Mouse (Mus musculus) R1 (cell line): ENCODE measurements around the gene Vsnl1.

ENCODE experiments used
- DNase-seq: peaks from one replicate; pipeline ENCODE4 v3.0.0-alpha.2; 2018; ENCODE audit warnings: low read depth, low spot score

Gene Vsnl1

DNA sequence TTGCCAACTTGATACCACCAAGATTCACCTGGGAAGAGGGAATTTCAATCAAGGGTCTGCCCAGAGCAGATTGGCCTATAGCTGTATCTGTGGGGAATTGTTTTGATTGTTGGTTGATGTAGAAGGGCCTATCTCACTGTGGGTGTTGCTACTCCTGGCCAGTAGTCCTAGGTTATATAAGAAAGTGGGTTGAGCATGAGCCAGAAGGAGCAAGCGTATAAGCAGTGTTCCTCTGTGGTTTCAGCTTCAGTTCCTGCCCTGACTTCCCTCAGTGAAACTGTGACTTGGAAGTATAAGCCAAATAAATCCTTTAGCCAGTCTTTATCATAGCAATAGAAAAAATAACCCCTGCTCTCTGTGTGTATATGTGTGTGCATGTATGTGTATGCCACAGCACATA lies 51.7 kb downstream of the Vsnl1 start:
- no peak for DNase-seq

DNA sequence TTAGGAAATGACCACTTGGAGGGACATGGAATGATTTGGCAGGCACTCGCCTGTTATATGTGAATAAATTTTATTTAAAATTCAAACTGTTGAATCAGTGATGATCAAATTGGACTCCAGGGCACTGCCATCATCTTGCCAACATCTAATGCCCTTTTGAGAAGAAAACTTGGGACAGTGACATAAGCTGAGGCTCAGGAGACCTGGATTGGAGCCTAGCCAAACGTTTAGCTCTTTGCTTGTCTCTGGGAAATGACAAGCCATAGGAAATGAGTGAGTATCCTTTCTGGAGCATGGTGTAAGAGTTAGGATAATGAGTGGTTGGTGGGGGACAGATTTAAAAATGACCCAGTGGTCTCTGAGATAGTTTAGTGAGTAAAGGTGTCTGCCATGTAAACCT lies 57.0 kb downstream of the Vsnl1 start:
- DNase-seq: no peak

DNA sequence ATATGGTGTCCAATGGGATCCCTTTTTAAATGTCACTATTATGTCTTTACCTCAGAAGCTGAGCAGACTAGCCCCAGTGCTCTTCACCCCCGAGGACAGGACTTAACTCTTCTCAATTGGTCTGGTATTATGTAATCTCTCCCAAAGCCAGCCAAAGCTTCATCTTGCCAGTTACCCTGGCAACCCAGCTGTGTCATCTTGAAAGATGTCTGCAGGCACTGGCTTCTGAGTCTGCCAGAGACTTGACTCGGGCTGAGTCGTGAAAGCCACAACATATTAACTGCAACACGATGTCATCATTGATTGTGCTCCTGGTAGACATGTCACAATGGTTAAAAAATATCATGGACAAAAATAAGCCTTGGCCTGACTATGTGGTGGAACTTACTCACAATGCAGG lies 66.4 kb downstream of the Vsnl1 start:
- no peak for DNase-seq

DNA sequence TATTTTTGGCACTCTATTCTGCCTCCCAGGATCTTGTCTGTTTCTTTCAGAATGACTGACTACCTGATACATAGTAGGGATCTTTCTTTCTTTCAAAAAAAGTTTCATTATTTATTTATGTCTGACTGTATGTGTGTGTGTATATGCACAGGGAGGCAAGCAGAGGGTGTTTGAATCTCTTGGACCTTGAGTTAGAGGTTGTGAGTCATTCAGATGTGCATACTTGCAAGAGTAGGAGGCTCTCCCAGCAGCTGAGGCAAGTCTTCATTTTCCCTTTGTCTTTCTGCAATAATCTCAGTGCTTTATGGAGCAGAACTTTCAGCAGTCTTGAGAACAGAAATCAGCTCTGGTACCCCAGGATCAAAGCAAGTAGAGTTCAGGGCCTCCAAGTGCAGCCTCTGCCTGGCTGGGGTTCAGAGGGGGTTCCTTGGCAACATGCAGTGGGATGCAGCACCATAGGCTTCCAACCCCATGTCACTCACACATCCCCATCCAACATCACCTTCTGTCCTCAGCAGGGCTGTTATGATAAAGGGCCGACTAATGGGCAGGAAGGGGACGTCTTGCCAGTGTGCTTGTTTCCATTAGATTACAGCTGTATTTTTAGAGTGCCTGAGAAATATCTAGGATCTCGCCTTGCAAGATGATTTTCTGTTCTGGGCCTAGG lies 69.2 kb downstream of the Vsnl1 start:
- no peak for DNase-seq

DNA sequence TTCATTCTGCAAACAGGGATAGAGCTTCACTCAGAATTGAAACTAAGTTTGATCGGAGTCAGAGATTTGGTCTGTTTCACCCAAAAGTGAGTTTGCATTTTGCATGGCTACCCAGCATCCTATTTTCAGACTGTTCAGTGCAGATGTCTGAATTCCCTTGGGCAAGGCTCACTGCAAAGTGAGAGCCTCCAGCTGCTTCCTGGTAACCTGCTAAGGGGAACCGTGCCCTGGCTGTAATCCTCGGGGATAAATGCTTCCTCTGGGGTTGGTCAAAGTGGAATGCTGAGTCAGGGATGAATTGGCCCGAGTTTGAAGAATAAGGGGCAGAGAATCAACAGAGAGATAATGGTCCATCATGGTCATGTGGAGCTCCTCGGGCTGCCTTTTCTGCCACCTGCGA lies 71.5 kb downstream of the Vsnl1 start:
- no peak for DNase-seq

DNA sequence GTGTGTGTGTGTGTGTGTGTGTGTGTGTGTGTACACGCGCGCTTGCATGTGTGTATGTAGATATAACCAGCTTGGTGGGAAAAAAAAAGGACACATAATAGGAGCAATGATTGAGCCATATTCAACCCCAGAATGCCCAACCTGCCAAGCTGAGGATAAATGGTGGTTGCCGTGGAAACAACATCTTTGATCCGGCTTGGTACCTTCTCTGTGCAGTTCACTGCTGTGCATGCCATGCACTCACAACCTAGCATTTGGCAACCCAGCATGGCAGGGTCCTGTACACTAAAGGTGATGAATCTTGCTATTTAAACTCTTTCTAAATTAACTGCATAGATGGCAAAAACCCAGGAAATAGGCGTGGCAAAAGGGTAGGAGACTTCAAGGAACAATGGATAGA lies 74.0 kb downstream of the Vsnl1 start:
- no peak for DNase-seq

DNA sequence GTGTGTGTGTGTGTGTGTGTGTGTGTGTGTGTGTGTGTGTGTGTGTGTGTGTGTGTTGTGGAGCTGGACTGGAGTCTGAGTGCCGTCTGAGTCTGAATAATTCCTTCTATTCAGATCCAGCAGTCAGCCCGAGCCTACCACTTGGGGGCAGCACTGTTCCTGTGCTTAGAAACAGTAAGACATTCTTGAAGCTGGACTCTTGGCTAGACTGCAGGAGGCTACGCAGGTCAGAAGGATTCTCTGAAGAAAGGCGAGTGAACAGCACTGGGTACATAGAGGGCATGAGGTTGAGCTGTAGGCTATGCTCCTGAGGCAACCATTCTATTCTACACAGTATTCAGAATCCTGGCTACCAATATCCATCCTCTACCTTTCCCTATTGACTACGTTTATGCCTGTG lies 85.5 kb downstream of the Vsnl1 start:
- peak; percentile 78 for DNase-seq

DNA sequence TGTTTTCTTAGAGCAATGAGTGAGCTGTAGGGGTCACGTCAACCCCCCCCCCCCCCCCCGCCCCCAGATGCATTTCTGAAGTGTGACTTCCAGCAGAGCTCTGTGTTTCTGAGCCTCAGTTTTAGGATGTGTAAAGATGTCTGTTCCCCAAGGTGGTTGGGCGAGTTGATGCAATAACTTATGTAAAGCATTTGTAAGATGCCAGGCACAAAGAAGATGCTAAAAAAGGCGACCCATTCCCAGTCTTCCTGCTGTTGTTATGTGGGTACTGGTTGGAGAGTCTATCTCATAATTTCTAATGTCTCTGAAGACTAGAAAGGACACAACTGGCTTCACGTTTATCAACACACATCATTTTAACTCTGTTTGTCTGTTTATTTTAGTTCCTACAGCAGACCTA lies 86.5 kb downstream of the Vsnl1 start:
- DNase-seq: no peak

DNA sequence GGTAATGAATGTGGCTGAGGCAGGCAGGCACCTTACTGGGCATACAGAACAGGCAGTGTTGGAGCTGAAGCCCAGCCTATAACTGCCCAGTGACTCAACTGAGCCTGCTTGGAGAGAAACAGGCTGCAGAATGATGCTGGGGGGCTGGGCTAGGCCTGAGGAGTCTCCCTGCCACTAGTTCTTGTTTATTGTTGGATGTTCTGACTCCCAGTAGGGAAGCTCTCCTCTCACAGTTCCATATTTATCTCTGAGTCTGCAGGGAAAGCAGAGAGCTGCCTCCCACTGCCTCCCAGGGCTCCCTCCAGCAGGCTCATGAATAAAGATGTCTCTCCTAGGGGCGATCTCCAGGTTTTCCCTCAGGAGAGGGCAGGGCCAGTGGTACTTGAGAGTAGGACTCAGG lies 88.0 kb downstream of the Vsnl1 start:
- DNase-seq: no peak

DNA sequence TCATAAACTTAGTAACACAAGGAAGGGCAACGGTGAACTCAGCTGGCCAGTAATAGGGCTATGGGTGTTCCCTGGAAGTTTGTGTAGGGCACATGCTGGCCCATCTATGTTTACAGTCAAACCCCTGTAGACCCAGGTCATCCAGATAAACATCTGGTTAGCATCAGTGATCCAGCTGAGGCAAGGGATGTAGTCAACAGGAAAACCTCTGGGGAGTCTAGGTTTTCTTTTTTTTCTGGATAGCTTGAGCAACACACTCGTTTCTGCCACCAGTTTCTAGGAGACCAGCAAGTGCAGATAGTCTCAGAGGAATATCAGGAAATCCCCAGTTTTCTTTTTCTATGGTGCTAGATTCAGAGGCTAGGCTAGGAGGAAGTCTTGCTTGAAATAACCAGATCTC lies 90.5 kb downstream of the Vsnl1 start:
- DNase-seq: no peak

DNA sequence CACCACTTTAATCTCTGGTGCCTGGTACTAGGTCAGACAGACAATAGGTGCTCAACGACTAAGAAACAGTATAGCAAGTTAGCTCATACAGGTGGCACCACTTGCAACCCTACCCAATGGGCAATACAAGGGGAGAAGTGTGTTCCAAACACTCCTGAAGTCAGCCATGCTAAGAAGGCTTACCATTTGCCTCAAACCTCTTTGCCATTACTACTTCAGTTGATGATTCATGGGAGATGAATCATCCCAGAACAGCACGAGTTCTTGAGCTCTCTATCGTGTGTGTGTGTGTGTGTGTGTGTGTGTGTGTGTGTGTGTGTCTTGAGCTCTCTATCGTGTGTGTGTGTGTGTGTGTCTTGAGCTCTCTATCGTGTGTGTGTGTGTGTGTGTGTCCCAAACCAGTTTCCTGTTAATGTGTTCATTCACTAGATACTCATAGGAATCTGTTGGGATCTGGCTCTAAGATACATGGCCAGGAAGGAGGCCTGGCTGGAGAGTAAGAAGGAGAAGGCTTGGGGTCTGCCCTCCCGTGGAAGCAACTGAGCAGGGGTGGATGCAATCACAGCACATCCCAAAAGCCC lies 94.3 kb downstream of the Vsnl1 start:
- no peak for DNase-seq

DNA sequence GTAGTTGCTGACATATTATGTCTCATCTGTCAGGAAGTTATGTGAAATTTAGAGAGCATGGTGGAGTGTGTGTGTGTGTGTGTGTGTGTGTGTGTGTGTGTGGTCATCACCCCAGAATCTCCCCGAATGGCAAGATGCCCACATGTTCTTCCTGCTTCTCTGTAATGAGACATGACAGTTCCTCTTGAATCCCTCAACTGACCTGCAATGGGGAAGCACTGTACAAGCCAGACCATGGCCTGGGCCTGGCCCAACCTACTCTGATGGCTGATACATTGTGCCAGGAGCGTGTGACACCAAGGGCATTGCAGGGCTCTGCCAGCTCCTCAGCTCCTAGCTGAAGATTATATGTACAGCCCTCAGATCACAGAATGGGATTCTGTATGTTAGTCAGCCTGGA lies 98.2 kb downstream of the Vsnl1 start:
- no peak for DNase-seq

DNA sequence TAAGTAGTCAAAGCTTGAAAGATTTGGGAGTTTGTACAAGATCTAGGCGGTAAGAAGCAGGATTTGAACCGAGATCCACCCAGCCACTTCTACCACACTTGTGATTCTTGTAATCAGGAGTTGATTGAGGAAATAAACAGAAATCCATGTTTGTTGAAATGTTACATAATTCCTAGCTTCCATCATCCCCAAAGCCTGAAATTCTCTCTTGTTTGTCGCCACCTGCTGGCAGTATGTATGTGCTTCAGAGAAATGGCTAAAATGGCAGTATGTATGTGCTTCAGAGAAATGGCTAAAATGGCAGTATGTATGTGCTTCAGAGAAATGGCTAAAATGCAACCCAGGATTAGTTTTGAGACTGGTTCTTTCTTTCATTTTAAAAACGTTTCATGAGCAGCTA lies 99.6 kb downstream of the Vsnl1 start:
- DNase-seq: peak; percentile 63

DNA sequence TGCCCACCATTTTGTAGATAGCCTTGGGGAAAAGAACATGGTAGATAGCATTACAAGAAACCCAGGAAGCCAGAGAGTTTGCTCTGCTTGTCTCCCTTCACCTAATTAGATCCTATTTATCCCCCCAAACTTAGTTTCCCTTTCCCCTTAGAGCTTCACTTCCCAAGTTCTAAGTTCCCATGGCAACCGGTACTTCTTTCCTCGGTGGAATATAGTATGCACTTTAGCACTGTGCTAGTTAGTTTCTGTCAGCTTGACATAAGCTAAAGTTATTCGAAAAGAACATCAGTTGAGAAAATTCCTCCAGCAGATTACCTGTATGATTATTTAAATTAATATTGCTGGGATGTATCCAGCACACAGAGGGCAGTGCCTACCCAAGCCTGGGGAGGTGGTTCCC lies 109.9 kb downstream of the Vsnl1 start:
- no peak for DNase-seq

DNA sequence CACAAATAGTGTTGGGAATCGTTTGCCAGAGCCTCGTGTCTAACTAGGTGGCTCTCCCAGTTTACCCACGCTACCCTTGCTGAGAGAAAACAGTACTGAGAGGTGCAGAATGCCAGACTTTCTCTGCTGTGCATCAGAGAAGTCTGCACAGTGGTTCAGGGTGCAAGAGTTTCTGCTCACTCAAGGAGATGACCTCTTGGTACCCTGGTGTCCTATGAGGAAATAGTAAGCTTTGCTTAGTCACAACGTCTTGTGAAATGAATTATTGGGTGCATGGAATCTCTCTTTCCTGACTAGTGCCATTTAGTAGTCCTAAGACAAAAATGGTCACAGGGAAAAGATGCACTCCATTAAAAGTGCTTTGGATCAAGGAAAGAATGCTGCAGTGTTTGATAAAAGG lies 111.9 kb downstream of the Vsnl1 start:
- DNase-seq: no peak

DNA sequence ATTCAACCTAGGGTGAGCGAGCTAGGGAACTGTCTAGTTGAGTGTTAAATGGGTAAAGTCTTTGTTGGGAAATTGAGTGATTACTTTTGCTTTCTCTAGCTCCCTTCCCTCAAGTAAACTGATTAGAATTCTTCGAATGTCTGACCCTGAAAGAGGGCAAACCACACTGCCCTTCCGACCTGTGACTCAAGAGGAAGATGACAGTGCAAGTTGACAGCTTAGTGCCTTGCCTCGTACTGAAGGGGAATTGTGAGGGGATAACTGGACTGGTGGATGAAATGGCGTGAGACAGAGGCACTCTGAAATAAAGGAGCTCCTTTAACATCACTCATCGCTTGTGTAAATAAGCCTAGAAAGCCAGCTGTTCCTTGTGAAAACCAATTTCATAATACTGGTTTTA lies 118.7 kb downstream of the Vsnl1 start:
- DNase-seq: no peak

DNA sequence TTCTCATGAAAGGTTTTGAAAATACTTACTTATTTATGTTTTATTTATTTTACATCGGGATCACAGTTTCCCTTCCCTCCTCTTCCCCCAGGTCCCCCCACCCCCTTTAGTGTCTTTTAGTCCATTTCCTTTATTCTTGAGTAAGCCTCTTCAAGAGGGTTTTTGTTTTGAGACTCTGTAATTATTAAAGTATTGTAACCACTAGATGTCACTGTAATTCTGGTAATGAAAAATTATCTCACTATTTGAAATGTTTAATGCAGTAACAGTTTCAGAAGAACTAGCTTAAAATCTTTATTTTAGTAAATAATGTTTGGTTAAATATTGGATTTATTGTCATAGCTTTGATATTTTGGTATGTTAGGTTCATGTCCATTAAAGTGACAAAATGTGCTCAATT lies 122.6 kb downstream of the Vsnl1 start:
- no peak for DNase-seq

DNA sequence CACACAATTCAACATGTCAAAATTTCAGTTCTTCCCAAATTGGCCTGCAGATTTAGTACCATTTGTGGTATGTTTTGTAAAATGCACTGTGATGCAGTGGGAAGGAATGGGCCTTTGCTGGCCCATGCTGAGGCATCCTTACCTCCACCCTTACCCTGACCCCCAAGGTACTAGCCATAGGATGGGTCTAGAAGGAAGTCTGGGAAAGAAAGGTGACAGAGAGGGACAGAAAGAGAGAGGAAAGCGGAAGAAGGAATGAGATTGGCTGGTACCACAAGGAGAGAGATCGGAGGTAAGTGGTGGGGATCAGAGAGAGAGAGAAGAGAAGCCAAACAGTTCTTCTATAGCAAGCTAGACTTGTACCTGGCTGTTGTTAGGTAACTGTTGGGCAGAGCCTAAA lies 125.3 kb downstream of the Vsnl1 start:
- DNase-seq: no peak

DNA sequence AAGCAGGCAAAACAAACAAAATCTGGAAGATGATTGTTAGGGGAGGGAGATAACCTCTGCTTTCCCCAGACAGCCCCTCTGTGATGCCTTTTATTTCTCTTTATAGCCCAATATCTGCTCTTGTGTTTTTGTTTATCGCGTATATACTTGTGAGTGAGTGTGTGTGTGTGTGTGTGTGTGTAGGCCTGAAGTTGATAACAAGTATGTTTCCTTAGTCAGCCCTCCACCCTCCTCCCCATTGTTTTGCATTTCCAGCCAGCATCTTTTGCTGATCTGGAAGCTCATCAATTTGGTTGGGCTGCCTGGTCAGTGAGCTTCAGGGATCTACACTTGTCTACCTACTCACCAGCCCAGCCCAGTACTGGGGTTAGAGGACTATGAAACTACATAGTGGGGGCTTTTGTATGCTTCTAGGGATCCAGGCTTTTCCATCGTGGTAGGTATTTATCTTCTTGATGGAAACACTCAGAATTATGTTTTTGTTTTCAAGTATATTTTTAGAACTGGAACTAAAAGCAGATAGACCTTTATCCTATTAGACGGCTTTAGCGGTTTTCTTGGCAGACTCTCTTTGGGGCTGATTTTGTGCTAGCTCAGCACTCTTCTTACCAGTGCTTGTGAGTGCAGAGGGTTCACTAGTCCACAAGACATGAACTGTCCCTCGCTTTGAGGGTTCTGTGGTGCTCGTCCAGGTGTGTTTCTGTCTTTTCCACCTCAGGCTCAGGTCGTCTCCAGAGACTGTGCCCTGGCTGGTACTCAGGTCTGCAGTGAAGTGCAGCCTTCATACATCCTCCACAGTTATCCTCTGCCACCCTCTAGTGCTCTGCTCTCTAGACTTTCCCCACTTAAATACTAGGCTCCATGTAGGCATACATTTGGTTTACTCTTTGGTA lies 129.4 kb downstream of the Vsnl1 start:
- no peak for DNase-seq

DNA sequence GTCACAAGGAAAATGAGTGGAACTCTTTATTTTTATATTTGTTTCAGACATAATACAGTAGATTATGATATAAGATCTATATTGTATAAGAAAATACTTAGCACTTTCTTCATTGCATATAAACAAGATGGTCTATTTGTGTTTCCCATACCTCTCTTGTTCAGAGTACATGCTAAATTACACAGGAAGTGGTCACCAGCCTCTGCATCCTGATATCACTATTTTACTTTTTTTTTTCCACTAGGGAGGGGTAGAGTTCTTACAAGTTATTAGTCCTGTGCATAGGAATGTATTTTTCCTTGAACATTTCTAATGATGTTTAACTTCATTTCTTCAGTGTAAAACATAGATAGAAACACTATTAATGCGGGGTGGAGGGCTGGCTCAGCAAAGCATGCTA lies 135.6 kb downstream of the Vsnl1 start:
- no peak for DNase-seq

DNA sequence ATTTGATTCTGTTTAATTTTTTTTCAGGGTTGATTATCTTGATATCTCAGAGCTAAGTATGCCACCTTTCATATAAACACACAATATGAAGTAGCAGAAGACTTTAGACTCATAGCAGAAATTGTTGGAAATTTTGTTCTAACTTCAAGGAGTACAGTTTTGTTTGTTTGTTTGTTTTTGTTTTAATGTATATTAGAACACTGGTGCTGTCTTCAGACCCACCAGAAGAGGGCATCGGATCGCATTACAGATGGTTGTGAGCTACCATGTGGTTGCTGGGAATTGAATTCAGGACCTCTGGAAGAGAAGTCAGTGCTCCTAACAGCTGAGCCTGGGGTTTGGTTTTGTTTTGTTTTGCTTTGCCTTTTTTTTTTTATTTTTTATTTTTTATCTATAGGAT lies 150.0 kb downstream of the Vsnl1 start:
- DNase-seq: peak; percentile 32

DNA sequence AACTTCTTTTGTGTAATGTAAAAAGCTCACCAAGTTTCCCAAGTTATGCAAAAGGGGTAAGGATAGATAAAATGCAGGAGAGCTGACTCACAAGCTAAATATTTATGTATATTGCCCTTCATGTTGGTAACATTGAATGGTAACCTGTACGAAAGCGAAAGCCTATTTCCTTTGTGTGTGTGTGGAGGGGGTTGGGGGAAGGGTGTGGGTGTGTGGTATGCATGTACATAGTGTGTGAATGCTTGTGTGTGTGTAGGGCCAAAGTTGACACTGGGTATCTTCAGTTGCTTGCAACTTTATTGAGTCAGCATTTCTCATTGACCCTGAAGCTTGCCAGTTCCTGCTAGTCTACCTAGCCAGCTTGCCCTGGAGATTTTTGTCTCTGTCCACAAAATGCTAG lies 154.8 kb downstream of the Vsnl1 start:
- peak; percentile 16 for DNase-seq

DNA sequence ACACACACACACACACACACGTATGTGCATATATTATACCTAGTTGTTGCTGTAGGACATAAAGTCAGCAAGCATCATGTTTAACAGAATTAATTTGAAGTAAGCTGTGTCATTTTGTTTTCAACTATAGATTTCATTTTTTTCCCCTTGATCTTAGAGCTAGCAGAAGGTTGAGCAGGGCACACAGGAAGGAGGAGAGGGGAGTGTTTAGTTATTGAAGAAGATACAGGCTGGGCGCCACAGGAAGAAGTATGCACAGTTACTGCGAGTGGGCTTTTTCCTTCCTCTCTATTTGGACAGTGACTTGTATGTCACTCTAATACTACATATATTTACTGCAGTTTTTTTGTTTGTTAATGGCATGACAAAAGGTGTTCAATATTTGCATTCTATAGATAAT lies 156.5 kb downstream of the Vsnl1 start:
- DNase-seq: no peak
